Mouse (Mus musculus) cerebellum, postnatal 14 days (tissue): Measurements from ENCODE around the gene Il6ra.
"Not testable (repeated sequence)": the region's sequence is repeated elsewhere in the genome, so short reads cannot be mapped to it uniquely, and the experiment has no call there.

Source experiments
- DNase-seq, 2 experiments: peaks; one replicate each; pipeline ENCODE4 v3.0.0; 2021; ENCODE audit warnings: mixed read lengths in 2 of 2

Il6ra gene

GRCm38 (mm10) chr3:89875021-89875420, 38.0 kb downstream of the Il6ra start:
- DNase-seq = no peak

GRCm38 (mm10) chr3:89874076-89874475, 38.9 kb downstream of the Il6ra start:
- no peak for DNase-seq

DNA sequence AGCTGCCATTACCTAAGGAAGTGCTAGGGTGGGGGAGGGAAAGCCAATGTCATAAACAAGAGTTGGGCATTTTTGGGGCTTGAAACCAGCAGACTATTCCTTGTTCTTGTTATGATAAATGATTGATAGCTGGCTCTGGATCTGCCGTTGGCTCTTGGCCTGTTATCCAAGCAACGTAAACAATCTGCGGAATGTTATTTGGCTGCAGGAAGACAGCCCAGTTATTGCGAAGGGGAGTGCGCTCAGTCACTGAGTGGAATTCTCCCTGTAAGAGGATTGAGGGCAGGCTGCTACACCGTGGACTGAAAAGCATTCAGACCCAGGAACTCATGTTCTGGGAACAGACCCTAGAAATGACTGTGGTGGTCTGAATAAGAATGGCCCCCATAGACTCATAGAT, 40.3 kb downstream of the Il6ra start:
- DNase-seq = no peak

- DNase-seq = no peak
Measured at GRCm38 (mm10) chr3:89872209-89872608, 40.8 kb downstream of the Il6ra start.

DNA sequence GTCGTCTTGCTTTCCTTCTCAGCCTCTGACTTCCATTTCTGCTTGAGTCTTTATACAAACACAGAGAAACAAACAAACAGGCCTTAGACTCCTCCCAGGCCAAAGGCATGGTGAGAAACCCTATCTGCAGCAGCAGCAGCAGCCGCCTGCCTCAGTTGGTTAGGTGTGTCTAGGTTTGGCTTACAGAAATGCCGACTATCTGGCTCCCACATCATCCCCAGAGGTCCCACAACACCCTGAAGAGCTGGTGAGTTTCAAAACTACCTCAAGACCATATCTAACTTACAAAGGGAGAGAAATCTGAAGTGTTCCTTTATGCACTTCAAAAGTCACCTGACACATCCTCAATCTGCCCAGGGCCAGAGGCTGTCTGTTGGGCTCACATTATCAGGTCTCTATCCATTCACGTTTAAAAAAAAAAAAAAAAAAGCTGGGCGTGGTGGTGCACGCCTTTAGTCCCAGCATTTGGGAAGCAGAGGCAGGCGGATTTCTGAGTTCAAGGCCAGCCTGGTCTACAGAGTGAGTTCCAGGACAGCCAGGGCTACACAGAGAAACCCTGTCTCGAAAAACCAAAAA, 41.6 kb downstream of the Il6ra start:
- no peak for DNase-seq

DNA sequence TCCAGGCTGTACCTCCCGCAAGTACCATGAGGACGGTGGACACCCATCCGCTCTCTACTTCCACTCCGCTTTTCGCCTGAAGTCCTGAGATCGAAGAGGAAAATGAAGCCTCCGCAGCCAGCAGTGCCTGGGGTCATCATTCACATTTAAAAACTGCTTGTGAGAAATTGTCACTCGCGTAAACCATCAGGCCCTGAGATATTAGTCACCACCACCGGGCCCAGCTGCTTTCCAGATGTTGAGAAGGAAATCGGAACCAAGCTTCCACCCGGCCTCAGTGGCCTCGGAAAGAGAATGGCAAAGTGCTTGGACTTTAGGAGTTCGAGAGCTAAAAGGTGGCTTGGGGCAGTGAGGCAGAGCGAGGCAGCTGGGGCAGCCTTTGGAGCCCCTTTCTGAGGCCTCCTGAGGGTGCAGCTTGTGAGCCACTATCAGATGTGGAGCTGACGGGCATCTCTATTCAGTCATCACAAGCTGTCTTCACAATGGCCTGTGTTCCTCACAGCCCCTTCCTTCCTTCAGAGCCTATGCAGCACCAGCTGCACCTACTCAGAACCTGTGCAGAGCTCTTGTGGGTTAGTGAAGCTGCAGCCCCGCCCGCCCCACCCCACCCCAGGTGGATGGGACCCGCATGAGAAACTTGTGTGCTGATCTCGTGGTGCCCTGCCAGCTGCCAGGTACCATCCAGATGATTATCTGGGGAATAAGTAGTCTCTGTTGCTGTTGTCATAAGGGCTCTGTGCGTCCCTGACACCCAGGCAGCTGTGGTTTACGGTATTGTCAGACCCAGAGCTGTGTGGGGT, 42.3 kb downstream of the Il6ra start:
- no peak for DNase-seq

- DNase-seq = no peak
Measured at GRCm38 (mm10) chr3:89869556-89869955, 43.4 kb downstream of the Il6ra start.

- no peak for DNase-seq
Measured at GRCm38 (mm10) chr3:89868956-89869355, 44.0 kb downstream of the Il6ra start.

DNA sequence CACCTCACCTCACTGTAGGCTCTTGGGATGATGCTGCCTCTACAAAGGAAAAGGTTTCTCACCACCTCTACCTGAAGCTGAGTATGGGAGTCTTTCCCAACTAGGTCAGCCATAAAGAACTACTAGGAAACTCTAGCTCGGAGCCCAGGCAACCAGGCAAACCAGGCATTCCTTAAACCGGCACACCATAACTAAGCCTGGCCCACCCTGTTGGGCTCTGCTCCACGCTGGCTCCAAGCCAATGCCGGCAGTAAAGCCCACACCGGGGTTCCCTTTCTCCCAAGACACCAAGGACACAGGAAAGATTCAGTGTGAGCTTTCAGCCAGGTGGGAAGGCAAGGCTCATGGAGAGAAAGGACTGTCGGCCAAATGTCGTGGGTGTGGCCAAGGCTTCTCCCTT, 44.6 kb downstream of the Il6ra start:
- peak; percentile 27 to 38 for DNase-seq

- DNase-seq = peak in 1 of 2 experiments; percentile 40
Measured at GRCm38 (mm10) chr3:89867651-89868050, 45.3 kb downstream of the Il6ra start.

DNA sequence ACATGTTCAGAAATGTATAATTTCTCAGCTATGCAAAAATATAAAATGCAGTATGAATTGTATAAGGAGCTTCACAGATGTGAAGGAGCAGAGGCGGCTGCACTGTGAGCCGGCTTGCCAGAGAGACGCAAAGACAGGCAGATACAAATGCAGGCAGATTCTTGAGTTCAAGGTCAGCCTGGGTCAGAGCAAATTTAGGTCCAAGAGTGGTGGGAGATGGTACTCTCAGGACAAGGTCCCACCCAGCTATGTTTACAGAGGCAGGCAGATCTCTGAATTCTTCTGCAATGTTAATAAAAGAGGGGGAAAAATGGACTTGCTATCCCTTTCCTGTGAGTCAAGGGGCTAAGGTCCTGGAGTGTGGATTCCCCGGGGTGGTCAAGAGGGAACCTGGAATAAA, 47.2 kb downstream of the Il6ra start:
- no peak for DNase-seq

DNA sequence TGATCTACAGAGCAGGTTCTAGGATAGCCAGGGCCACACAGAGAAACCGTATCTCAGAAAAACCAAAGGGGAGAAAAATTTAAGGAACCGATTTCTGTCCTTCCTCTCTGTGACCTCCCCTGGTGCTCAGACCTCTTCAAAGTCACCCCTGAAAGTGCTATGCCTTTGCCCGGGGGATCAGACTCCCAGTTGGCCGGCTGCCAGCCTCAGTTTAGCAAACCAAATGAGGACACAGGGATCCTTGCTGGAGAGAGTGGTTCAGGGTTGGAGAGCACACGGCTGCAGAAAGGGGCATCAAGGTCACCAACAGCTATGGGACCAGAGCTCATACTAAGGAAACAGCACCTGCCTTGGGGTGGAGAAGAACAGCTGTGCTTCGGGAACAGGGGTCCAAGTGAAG, 48.0 kb downstream of the Il6ra start:
- DNase-seq = no peak

GRCm38 (mm10) chr3:89863716-89864509, 49.1 kb downstream of the Il6ra start:
- no peak for DNase-seq

- DNase-seq = not testable (repeated sequence)
Measured at GRCm38 (mm10) chr3:89863276-89863675, 49.7 kb downstream of the Il6ra start.

DNA sequence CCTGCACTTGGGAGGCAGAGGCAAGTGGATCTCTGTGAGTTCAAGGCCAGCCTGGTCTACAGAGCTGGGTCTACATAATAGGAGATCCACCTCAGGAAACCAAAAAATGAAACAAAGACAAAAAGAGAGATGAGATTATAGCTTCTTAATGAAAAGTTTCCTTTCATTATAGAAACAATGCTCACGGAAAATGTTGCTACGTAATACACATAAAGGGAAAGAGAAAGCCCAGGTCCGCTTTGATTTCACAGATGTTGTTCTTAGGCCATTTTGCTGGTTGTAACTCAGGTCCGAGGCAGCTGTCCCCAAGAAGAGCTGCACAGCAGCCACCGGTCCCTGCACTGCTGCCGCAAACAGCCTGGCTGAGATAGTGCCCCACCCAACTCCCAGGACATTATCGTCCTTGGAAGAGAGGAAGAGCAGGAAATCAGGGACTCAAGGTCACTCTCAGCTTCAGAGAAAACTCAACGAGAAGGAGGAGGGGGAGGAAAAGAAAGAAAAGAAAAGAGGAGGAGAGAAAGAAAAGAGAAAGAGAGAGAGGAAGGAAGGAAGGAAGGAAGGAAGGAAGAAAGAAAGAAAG, 50.7 kb downstream of the Il6ra start:
- DNase-seq = no peak

DNA sequence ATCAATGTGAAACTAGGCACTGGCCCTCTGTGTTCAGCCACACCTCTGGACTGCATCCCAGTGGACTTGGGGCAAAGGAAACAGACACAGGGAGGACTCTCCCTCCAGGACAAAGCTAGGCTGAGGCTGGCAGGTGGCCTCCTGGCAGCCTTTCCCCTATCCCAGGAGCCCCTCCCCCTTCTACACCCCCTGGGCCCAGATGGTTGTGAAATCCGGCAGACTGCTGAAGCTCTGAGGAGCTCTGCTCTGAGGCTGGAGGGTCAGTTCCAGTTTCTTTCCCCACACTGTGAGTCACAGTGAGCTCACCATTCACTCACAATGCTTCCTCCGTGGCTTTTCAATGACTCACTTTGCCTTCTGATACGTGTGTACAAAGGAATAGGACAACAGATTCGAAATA, 51.9 kb downstream of the Il6ra start:
- DNase-seq = peak; percentile 57 to 68

GRCm38 (mm10) chr3:89860343-89860742, 52.7 kb downstream of the Il6ra start:
- no peak for DNase-seq

GRCm38 (mm10) chr3:89859936-89860335, 53.1 kb downstream of the Il6ra start:
- DNase-seq = no peak

DNA sequence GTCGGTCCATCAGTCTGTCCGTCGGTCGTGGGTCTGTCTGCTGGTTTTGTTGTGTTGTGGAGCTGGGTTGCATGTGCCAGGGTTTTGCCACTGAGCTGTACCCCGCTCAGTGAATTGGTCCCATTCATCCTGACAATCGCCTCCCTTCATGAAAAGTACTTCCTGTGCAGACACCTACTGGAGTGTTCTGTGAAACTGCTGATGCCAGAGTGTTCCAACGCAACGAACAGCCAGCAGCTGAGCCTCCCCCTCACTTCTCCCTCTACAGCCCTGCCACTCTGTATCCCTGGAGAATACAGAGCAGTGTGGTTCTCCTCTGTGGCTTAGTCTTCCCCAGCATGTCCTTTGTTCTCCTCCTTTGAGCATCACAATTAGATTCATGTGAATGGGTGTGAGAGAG, 54.1 kb downstream of the Il6ra start:
- DNase-seq = no peak

- peak in 1 of 2 experiments; percentile 62 for DNase-seq
Measured at GRCm38 (mm10) chr3:89858123-89858522, 54.9 kb downstream of the Il6ra start.

GRCm38 (mm10) chr3:89857353-89857752, 55.6 kb downstream of the Il6ra start:
- DNase-seq = peak in 1 of 2 experiments; percentile 59

DNA sequence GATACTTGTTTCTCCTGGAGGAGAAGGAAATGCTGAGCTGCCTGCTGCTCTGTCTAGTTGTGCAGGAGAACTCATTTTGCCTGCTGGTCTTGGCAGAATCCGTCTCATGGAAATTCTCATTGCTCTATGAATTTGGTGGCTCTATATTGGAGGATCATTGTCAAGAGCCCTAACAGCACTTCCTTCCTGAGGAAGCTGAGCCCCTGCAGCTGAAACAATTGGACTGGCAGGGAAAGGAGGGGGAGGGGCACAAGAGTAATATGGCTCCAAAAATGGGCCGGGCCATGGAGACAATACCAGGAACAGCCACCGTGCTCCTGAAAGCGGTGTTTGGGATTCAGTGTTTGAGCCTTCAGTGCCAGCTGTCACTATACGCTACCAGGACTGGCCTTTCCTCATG, 59.2 kb downstream of the Il6ra start:
- peak in 1 of 2 experiments; percentile 49 for DNase-seq

- DNase-seq = no peak
Measured at GRCm38 (mm10) chr3:89848083-89848482, 64.9 kb downstream of the Il6ra start.
